Mouse (Mus musculus): ENCODE results near the gene Gramd1b. TPM values are rescaled to one million over a fixed set of nuclear protein-coding genes. Genes with fewer than 3 reads are reported as not detected.
"Not testable (repeated sequence)": the region's sequence is repeated elsewhere in the genome, so short reads cannot be mapped to it uniquely, and the experiment has no call there.

Gramd1b gene
- polyA plus RNA-seq, 1 experiment: 79.8 TPM

DNA sequence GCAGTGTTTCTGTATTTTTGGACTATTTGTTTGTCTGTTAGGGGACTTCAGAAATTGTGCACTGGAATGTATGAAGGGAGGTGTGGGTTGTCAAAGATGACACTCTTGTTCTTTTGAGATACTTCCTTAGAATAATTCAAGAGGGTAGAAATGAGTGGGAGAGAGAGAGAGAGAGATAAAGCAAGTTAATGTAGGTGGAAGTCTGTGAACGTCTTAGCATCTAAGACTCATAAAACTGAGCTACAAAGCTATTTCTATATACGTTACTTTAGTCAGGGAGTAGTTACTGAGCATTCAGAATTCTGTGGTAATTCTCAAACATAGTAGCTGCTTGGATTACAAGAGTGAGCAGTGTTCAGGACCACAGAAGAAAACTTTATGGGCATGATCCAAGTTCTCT lies 19.2 kb downstream of the Gramd1b start:
- DNase-seq (ENCODE audit: low read depth): no peak

GRCm38 (mm10) chr9:40509479-40509878 lies 21.7 kb downstream of the Gramd1b start:
- DNase-seq (ENCODE audit: low read depth): no peak

DNA sequence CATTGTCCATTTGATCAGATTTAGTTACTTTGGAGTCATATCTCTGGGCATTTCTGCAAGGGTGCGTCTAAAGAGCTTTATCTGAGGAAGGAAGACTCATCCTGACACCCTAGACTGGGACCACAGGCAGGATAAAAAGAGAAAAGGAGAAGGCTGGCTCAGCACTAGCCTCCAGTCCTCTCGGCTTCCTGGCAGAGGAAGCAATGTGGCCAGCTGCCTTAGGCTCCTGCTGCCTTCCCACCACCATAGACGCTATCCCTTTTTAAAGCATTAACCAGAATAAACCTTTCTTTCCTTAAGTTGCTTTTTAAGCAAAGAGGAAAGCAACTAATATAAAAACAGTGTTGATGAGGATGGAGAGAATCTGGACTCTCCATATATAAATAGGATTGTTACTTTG lies 24.6 kb downstream of the Gramd1b start:
- DNase-seq (ENCODE audit: low read depth): no peak

GRCm38 (mm10) chr9:40505471-40506312 lies 25.5 kb downstream of the Gramd1b start:
- no peak for DNase-seq (ENCODE audit: low read depth)

DNA sequence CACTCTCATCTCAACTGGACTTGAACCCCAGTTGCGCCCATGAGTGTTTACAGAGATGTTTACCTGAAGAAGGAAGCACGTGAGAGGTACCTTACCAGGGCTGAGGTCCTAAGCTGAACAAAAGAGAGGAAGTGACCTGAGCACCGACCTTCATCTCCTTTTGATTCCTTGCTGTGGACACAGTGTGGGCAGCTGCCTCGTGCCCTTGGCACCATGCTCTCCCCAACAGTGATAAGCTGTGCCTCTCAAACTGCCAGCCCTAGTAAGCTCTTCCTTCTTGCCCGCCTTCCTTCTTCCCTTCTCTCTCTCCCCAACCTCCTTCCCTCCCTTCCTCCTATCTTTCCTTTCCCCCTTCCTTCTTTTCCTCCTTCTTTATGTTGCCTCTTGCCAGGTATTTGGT lies 26.3 kb downstream of the Gramd1b start:
- no peak for DNase-seq (ENCODE audit: low read depth)

DNA sequence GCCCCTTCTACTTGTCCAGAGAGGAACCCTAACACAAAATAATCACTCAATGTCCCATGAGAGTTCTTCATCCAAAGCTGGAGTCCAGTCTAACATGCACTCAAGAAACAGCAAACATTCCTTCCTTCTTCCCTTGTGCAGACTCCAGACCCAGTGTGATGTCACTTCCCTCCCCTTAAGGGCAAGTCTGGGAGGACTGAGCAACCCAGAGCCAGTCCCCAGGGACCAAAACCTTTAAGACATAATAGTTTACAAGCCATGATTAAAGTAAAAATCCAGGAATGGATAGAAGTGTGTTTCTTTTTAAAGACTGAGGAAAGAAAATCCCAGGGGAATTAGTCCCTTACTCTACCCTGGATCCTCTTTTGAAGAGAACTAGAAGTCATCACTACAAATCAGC lies 30.5 kb downstream of the Gramd1b start:
- DNase-seq (ENCODE audit: low read depth): no peak

DNA sequence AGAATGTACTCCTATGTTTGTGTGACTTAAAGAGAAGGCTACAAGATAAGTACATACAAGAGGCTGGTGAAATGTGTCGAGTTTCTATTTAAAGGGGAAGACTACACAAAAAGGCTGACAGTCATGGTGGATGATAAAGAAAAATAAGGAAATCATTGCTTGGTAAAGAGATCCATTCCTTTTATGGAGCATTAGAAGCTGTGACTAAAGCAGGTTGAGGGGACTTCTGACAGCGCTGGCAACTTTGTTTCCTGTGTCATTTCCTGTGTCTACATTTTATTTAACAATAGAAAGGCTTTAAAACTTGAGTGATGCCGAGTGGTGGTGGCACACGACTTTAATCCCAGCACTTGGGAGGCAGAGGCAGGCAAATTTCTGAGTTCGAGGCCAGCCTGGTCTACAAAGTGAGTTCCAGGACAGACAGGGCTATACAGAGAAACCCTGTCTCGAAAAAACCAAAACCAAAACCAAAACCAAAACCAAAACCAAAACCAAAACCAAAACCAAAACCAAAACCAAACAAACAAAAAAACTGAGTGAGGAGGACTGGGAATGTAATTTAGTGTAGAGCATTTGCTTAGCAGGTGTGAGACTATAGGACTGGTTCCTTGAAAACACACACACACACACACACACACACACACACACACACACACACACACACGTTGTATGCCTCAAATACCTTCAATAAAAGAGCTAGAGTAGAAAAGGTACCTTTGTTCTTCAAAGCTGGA lies 48.7 kb downstream of the Gramd1b start:
- DNase-seq (ENCODE audit: low read depth): not testable (repeated sequence)

- no peak for DNase-seq (ENCODE audit: low read depth)
Observed at GRCm38 (mm10) chr9:40481271-40481670, 49.9 kb downstream of the Gramd1b start.

GRCm38 (mm10) chr9:40479333-40479732 lies 51.9 kb downstream of the Gramd1b start:
- no peak for DNase-seq (ENCODE audit: low read depth)

DNA sequence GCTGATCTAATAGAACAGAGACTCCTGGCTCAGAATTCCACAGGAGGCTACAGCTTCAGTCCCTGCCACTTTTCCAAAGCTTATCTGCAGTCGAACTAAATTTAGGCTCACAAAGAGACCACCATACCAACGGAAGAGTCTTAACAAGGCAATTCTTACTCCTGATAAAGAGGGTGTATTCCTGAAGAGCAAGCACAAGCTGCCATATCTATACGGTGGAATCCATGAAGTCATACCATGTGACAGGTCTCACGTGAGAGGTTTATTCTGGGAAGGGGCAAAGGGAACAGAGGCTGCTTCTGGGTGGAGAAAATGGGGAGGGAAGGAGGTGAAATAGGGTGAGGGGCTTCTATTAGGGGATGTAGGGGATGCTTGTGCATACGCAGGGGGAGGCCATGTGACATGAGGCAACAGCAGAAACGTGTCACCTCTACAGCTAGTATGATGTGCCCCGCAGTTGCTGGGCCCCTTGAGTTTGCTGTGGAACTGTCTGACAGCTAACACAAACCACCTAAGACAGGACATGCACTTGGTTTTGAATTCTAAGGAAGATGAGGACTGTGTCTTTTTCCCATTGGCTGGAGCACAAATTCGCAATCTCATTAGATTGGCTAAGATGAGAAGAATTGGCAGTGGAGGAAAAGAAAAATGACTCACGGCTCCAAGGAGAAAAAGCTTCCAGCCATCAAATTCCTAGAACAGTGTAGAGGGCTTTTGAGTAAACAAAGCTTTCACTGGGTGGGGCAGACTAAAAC lies 52.9 kb downstream of the Gramd1b start:
- DNase-seq (ENCODE audit: low read depth): no peak

GRCm38 (mm10) chr9:40477611-40478010 lies 53.6 kb downstream of the Gramd1b start:
- DNase-seq (ENCODE audit: low read depth): no peak

DNA sequence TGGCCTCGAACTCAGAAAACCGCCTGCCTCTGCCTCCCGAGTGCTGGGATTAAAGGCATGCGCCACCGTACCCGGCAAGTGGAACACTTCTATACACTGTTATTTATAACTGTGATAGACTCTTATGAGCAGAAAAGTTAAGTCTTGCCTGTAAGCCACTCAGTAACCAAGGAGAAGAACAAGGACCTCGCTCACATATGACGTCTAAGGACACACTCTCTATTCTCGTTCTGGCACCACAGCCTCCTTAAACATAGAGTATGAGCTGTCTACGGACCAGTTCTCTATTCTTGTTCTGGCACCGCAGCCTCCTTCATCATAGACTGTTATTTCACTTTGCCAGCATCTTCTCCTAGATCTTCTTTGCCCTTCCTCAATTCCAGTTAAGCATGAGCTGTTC lies 55.1 kb downstream of the Gramd1b start:
- no peak for DNase-seq (ENCODE audit: low read depth)

GRCm38 (mm10) chr9:40472961-40473510 lies 58.1 kb downstream of the Gramd1b start:
- DNase-seq (ENCODE audit: low read depth): no peak

GRCm38 (mm10) chr9:40469403-40470137 lies 61.6 kb downstream of the Gramd1b start:
- no peak for DNase-seq (ENCODE audit: low read depth)

DNA sequence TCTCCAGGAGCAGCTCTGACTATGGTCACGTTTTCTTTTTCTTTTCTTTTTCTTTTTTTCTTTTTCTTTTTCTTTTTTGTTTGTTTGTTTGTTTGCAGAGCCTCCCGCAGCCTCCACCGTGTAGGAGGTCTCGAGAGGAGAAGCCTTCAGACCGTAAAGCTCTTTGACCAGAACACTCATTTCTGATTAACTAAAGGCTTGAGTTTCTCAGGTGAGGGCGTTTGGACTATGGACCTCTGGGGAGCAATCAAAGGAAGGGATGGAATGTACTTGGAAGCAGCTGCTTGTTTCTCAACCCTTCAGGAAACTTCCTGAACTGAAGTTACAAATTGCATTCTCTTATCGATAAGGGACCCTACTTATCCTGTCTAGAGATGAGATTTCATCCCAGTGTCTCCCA lies 64.4 kb downstream of the Gramd1b start:
- no peak for DNase-seq (ENCODE audit: low read depth)

DNA sequence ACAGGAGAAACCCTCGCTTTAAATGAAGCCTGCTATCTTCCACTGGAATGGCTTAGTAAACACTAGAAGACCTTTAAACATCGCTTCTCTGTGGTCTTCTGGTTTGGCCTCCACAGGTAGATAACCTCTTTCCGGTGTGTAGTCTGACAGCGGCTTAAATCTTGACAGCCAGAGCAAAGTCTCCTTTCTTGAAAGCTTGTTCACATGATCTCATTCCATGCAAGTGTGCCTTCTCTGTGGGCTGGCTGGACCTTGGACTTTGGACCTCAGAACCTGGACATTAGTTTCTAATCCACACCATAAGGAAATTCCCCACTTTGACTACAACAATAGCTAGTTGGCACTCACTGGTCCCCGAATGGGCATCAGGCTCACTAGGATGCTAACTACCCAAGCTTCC lies 65.6 kb downstream of the Gramd1b start:
- no peak for DNase-seq (ENCODE audit: low read depth)

DNA sequence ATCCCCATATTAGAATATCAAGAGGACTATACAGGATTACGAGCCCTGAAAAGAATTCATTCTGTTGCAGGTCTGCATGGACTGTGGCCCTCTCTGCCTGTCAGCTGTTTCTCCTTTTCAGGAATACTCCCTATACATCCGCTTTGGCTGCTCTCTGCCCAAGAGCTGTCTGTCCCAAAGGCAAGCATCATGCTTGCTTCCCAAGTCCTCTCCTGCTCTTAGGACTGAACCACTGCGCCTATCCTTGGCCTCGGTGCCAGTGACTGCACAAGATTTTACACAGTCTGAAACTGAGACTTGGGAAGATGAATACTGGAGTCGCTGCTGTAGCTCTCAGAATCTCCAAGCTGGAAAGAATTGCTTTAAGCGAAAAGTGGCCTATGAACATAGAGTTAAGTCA lies 68.8 kb downstream of the Gramd1b start:
- DNase-seq (ENCODE audit: low read depth): no peak

DNA sequence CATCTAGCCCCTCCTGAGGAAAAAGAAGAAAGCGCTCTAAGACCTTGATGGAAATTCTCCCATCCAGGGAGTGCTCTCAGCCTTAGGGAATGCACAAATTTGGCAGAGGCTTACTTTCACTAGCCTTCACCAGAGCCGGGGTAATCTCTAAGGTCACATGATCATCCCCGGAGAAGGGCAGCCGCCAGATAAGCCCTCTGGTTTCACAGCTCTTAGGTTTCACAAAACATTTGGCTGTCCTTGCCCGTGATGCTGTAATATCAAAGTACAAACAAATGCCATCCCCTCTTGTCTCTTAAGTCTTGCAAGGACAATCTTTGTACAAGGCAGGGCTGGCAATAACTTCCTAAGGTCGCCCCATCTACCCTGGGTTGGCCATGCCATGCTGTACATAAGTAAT lies 70.4 kb downstream of the Gramd1b start:
- DNase-seq (ENCODE audit: low read depth): no peak

DNA sequence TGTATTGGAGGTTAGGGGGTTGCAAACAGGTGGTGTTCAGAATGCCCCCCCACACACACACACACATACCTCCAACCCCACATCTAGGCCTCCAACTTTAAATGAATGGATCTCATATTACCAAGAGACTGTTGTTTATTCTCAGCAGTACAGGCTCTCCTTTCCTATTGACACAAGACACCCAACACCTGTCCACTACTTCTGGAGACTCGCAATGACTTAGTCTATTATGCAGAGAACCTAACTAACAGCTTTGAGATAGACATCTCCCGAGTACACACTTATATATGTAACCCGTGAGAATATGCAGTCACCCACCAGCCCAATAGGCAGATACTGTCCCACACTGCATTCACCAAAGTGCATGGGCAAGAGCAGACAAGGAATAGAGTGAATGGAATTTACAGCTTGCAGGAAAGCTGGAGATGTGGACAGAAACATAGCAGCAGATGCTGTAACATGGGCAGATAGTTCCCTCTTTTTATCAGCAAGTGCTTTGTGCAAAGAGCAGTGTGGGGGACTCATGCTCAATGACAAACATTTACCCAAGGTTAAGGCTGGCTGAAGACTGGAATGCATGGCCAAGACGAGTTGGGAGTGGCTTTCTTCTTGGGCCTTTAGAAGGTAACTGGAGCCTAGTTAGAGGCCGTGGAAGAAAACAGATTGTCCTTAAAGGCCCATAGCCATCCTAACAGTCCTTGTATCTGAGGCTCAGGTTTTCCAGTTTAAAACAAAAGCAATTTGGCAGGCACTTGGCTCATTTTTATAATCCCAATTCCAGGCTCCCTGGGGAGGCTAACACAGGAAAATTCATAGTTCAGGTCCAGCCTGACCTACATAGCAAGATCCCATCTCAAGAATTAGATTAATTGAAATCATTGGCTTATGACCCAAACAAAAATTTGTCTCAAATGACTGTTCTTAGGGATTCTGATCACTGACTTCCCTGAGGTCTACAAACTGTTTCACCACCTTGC lies 71.6 kb downstream of the Gramd1b start:
- no peak for DNase-seq (ENCODE audit: low read depth)
